Mouse (Mus musculus) kidney, adult 2 months (tissue): ENCODE measurements at regions not wholly inside any gene's neighbourhood (a gene's known extent, or its start where the extent isn't known, plus 50 kb on each side); places are given as distances from the start of the nearest gene placed in this dataset.

Experiments used
- CTCF ChIP-seq: fragments of 200-500 bp; conservative IDR thresholded peaks from 2 replicates; pipeline ENCODE4 v1.5.1; 2011; ENCODE audit warnings: low read depth, mild to moderate bottlenecking, control low read depth, low read length, moderate library complexity, mixed read lengths; ENCODE audit not compliant: insufficient read depth, insufficient read length
- POLR2A ChIP-seq: fragments of 200-500 bp; IDR thresholded peaks from one replicate; pipeline ENCODE4 v1.6.1; 2011; ENCODE audit warnings: low read depth, low read length, control low read depth

DNA sequence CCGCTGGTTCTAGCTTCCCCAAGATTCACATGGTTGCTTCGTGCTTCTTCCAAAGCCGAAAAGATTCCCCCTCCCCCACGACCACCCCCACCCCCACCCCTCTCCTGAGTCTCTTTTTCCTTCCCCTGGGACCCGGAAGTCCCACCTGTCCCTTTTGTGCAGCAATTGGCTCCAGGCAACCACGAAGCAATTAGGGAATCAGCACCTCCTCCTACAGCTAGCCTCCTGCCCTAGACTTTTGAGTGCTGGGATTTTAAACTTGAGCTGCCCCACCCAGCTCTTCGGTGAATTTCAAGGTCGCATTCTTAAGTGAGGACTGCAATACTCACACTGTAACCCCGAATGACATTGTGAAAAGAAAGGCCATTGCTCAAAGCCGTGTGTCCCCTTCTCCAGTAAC is 445.9 kb downstream of the Etnk1 start:
- TF ChIP-seq CTCF: no peak
- no peak for TF ChIP-seq POLR2A
